Mouse (Mus musculus): ENCODE results near the gene Tlk2.

Gene Tlk2

GRCm38 (mm10) chr11:105316121-105316520 lies 137.5 kb downstream of the Tlk2 start:
- DNase-seq: no peak

- no peak for DNase-seq
Observed at GRCm38 (mm10) chr11:105317769-105318168, 139.2 kb downstream of the Tlk2 start.

GRCm38 (mm10) chr11:105321090-105321489 lies 142.5 kb downstream of the Tlk2 start:
- no peak for DNase-seq

- no peak for DNase-seq
Observed at GRCm38 (mm10) chr11:105323530-105323929, 144.9 kb downstream of the Tlk2 start.

- DNase-seq: no peak
Observed at GRCm38 (mm10) chr11:105327101-105327500, 148.5 kb downstream of the Tlk2 start.

GRCm38 (mm10) chr11:105329962-105330361 lies 151.4 kb downstream of the Tlk2 start:
- DNase-seq: no peak

- no peak for DNase-seq
Observed at GRCm38 (mm10) chr11:105331129-105331528, 152.5 kb downstream of the Tlk2 start.

GRCm38 (mm10) chr11:105331732-105332131 lies 153.1 kb downstream of the Tlk2 start:
- DNase-seq: peak; percentile 51

GRCm38 (mm10) chr11:105332468-105332867 lies 153.9 kb downstream of the Tlk2 start:
- DNase-seq: peak; percentile 68
